Mouse (Mus musculus): Measurements from ENCODE around the gene Snapc5.
"Not testable (repeated sequence)": the region's sequence is repeated elsewhere in the genome, so short reads cannot be mapped to it uniquely, and the experiment has no call there.

The Snapc5 gene

DNA sequence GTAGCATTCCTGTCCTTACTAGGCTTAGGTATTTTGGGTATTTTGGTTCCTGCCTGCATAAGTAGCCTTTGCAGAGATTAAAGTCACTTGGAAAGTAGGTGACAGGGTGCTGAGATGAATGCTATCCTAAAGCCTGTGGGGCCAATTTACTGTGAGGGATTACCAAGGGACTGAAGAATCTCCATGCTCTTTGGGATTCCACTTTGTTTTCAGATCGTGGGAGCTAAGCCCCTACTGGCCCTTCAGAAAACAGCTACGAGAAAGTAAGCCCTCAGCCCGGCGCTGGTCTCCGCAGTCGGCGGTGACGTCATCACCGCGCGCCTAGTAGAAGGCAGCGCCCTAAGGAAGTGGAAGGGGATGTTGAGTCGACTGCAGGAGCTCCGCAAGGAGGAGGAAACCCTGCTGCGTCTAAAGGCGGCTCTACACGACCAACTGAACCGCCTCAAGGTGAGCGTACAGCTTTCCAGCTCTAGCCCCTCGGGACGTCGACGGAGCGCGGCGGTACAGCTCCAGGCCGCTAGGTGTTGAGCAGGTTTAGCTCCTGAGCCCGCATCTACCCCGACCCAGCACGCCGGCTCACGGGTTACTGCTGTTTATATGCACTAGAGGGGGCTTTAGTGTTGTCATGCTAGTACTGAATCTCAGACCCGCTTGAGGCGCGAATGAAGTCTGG is at the start of gene Snapc5:
Gene Snapc5 (plus strand): TSS at position 301 of the 673 bp plus-strand sequence.
- DNase-seq: peak; percentile 94 to 97

DNA sequence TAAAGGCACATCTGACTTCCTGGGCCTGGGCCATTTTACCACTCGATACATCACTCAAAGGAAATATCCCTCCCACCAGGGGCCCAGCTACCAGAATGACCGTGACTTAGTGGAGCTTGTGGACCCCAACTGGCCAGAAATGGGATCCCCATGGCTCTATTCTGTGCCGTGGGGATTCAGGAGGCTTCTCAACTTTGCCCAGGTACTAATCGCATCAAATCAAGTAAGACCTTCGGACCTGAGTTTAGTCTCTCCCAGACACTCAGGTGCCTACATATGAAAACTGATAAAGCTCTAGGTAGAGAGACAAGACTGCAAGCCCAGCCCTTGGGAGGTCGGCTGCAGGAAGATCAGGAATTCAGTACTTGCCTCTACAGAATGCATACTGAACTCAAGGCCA is 47.5 kb upstream of the Snapc5 start:
- DNase-seq: no peak

DNA sequence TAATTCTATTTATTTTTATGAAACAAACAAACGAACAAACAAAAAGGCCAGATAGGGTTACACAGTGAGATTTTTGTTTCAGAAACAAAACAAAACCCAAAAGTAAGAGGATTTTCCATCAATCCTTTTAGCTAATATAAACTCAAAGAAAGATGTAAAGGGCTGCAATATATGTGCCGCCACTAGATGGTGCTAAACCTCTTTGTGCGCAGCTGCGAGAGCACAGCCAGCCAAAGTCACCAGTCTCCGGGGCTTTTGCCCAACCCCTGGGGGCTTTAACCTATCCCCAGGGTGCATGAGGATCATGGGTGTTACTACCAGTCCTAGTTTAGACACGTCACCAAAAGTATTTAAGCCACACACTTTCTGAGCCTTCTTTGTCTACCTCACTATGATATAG is 40.2 kb upstream of the Snapc5 start:
- peak; percentile 70 to 71 for DNase-seq

DNA sequence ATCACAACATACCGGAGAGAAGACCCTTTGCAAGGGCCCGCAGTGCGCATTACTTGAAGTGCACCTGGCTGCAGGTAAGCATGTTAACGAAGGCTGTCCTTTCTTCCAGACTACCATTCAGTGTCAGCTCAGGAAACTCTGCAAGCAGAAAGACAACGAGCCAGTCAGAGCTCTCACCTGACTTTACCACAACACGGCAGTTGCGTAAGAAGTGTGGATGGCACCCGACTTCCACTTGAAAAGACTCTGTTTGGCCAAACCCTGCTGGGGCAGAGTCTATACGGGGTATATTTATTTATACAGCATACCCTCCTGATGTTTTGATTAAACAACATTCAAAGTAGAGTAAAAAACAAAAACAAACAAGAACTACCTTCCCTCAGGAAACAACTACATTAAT is 39.2 kb upstream of the Snapc5 start:
- DNase-seq: no peak

- no peak for DNase-seq
Observed at GRCm38 (mm10) chr9:64156641-64157040, 22.4 kb upstream of the Snapc5 start.

DNA sequence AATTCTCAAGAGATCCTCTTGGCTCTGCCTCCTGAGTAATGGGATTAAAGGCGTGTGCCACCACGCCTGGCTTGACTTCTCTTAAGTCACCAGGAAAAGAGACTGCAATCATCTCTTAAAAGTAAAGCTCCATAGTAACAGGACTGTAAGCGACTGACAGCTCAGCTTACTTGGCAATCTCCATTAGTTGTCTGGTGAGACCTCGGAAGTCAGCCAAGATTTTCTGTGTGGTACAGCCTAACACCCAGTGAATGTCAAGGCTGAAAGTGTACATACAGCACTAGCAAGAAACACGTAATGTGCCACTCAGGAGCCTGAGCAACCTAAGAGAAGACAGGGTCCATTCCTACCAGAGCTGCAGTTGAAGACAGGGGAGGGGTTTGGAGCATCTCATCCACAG is 18.6 kb upstream of the Snapc5 start:
- no peak for DNase-seq

GRCm38 (mm10) chr9:64169967-64170366 is 9.1 kb upstream of the Snapc5 start:
- not testable (repeated sequence) for DNase-seq

DNA sequence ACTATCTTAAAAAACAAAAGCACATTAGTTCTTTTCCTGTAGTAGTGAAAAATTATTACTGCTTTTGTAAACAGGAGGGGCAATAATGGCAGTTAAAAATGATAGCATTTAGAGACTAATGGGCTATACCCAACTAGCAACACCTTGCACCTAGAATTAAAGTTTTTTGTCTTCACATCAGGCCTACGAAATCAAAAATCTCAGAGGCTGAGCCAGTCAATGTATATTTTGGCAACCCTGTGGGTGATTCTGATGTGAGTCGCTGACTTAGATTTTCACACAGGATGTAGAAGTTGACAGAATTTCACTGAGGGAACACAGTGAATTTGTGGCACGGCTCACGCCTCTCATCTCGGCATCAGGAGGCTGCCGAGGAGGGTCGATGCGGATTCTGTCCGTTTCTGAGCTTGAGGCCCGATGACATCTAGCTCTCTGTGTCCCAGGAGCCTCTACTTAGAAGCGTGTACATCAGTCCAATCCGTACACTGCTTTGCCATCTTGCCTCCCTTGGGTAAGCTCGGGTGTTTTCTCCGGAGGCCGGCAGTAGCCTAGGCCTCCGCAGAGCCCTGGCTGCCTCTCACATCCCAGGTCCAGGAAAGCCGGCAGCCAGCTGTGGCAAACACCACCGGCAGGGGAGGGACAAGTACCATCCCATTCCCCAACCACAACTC is 6.8 kb upstream of the Snapc5 start:
- no peak for DNase-seq

DNA sequence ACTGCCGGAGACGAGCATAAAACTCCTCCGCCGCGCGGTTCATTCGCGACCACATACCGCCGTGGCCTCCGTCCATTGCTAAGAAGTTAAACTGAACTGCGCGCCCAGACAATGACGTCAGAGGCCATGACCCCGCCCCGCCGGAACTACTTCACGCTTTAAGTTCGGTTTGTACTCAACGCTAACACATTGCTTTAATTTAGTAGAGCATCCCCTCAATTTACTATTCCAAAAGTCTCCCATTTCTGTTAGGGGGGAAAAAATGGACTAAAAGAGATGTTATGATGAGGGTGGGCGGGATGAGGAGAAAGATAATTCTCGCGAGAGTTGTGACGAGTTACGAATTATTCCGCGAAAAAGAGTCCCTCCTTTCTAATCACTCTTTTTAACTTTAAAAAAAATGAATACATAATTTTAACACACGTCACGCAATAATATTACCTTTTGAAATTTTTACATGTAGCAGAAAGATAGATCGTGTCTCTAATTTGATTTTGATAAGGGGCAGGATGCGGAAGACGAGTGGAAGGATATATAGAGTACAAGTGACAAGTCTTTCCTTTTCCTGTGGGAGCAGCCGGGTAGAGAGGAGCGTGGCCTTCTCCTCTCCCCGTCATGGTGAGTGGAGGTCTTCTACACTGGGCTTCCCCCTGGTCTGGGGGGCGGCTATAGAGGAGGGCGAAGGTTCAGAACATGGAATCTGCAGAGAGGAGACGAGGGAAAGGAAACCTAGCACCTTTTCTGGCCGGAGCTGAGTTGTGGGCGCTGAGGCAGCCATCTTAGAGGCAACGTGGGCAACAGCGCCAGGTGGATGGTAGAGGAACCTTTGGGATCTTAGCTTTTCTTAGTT is 6.0 kb upstream of the Snapc5 start, which contains the start of the genes Zwilch and Rpl4:
Gene Zwilch (minus strand): TSS at position 289 of the 850 bp plus-strand sequence.
Gene Rpl4 (plus strand): TSS at position 560 of the 850 bp plus-strand sequence.
- DNase-seq: peak; percentile 89 to 91

- DNase-seq: no peak
Observed at GRCm38 (mm10) chr9:64173666-64174220, 5.3 kb upstream of the Snapc5 start.

GRCm38 (mm10) chr9:64174341-64174740 is 4.7 kb upstream of the Snapc5 start:
- no peak for DNase-seq

- DNase-seq: no peak
Observed at GRCm38 (mm10) chr9:64174766-64175165, 4.3 kb upstream of the Snapc5 start.

- DNase-seq: no peak
Observed at GRCm38 (mm10) chr9:64175378-64175777, 3.7 kb upstream of the Snapc5 start.

- DNase-seq: peak in 1 of 2 experiments; percentile 48
Observed at GRCm38 (mm10) chr9:64178610-64178973, 482 bp upstream of the Snapc5 start.

GRCm38 (mm10) chr9:64183295-64183694 is 4.2 kb downstream of the Snapc5 start:
- not testable (repeated sequence) for DNase-seq

- DNase-seq: no peak
Observed at GRCm38 (mm10) chr9:64184166-64184840, 5.2 kb downstream of the Snapc5 start.

- no peak for DNase-seq
Observed at GRCm38 (mm10) chr9:64193879-64194278, 14.8 kb downstream of the Snapc5 start.

DNA sequence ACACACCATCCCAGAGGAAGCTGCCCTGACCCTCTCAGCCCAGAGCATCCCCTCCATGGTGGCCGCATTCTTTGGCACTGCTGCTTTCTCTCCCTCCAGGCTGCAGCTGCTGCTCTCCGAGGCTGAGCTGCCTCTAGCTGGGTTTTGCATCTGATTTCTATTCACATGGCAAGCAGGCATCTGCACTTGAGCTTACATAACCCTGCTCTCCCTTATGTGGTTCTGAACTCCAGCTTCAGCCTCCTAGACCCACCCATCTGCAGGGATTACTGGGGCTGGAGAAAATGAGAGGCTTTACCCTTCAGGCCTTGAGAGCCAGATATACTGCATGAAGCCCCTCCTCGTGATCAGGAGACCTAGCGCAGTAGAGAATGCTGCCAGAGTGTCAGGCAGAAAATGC is 16.5 kb downstream of the Snapc5 start:
- no peak for DNase-seq

GRCm38 (mm10) chr9:64197524-64197923 is 18.4 kb downstream of the Snapc5 start:
- DNase-seq: no peak

- DNase-seq: no peak
Observed at GRCm38 (mm10) chr9:64198068-64198762, 19.1 kb downstream of the Snapc5 start.

- DNase-seq: not testable (repeated sequence)
Observed at GRCm38 (mm10) chr9:64198763-64199418, 19.8 kb downstream of the Snapc5 start.
